Mouse (Mus musculus) heart, embryonic 16.5 days (tissue): ENCODE measurements around the gene AC124502.3. TPM values are rescaled to one million over a fixed set of nuclear protein-coding genes. Genes with fewer than 3 reads are reported as not detected.

Experiments
- ATAC-seq: fragments of 200-750 bp; cut with Nextera tagmentation; replicated peaks from 2 replicates; pipeline ENCODE4 v1.8.0; 2017; ENCODE audit warnings: moderate number of reproducible peaks; ENCODE audit not compliant: insufficient read depth, low FRiP score; ENCODE audit errors: extremely low read depth
- H3K27ac ChIP-seq: fragments of 300-500 bp; sonication (generic); 2 replicates; pipeline ENCODE4 v1.5.1; 2014; ENCODE audit warnings: mild to moderate bottlenecking, low read length, control low read depth, moderate library complexity
- H3K27me3 ChIP-seq: fragments of 300-500 bp; sonication (generic); 2 replicates; pipeline ENCODE4 v1.6.1; 2014; ENCODE audit warnings: low read length, mixed read lengths; ENCODE audit not compliant: control insufficient read depth, insufficient read depth
- H3K36me3 ChIP-seq: fragments of 300-500 bp; sonication (generic); 2 replicates; pipeline ENCODE4 v1.6.1; 2014; ENCODE audit not compliant: control insufficient read depth, insufficient read depth
- H3K4me1 ChIP-seq: fragments of 300-500 bp; sonication (generic); 2 replicates; pipeline ENCODE4 v1.6.1; 2014; ENCODE audit warnings: low read length, mixed read lengths; ENCODE audit not compliant: control insufficient read depth, insufficient read depth
- H3K4me2 ChIP-seq: fragments of 300-500 bp; sonication (generic); 2 replicates; pipeline ENCODE4 v1.6.1; 2014; ENCODE audit warnings: low read depth, mild to moderate bottlenecking, control low read depth, low read length
- H3K4me3 ChIP-seq: fragments of 300-500 bp; sonication (generic); 2 replicates; pipeline ENCODE4 v1.5.1; 2014; ENCODE audit warnings: mild to moderate bottlenecking, control low read depth, low read length
- H3K9ac ChIP-seq: fragments of 300-500 bp; sonication (generic); 2 replicates; pipeline ENCODE4 v1.6.1; 2014; ENCODE audit warnings: low read length, control low read depth
- H3K9me3 ChIP-seq: fragments of 300-500 bp; sonication (generic); replicated peaks from 2 replicates; pipeline ENCODE4 v1.6.1; 2016; ENCODE audit warnings: low read length; ENCODE audit not compliant: control insufficient read depth
- WGBS: fragments of 180-500 bp; shearing (Covaris S2); extraction: QIAGEN DNeasy Blood & Tissue Kit; methylation state at CpG from one replicate; pipeline ENCODE4 v1.1.7; 2014; 5-methylcytosine and 5-hydroxymethylcytosine counted together
- polyA plus RNA-seq: library from polyadenylated mRNA; unstranded; fragments of >200 nt; fragmentation: Nextera tagmentation; extraction: Ambion mirVana; gene quantifications from 2 replicates; pipeline ENCODE4 v1.2.1, GENCODE M21; 2015

Gene AC124502.3
- polyA plus RNA-seq, 1 experiment from 2014 or later = 2.7 TPM

GRCm38 (mm10) chr19:5094746-5095417 is 56.2 kb downstream of the AC124502.3 start:
- H3K9ac ChIP-seq = no peak overlapping the region
- H3K36me3 ChIP-seq = peaks cover under 1% of the 10 kb centered on the region
- H3K27me3 ChIP-seq = no peaks in the 10 kb centered on the region
- no peaks in the 10 kb centered on the region for H3K9me3 ChIP-seq
- H3K4me3 ChIP-seq = no peak overlapping the region
- WGBS = 45% methylated on average over 11 of the region's 11 CpGs
- H3K4me1 ChIP-seq = peaks cover 20% of the 10 kb centered on the region
- H3K27ac ChIP-seq = no peak overlapping the region
- H3K4me2 ChIP-seq = no peak overlapping the region
- no peak for ATAC-seq

GRCm38 (mm10) chr19:5095887-5096474 is 57.3 kb downstream of the AC124502.3 start:
- H3K4me1 ChIP-seq = peaks cover 23% of the 10 kb centered on the region
- WGBS = 5% methylated on average over 9 of the region's 9 CpGs

GRCm38 (mm10) chr19:5097521-5098362 is 59.1 kb downstream of the AC124502.3 start:
- H3K9me3 ChIP-seq = no peaks in the 10 kb centered on the region
- H3K4me3 ChIP-seq = peak overlapping the region; percentile 56
- no peak overlapping the region for H3K27ac ChIP-seq
- peak overlapping the region; percentile 79 for H3K9ac ChIP-seq
- ATAC-seq = peak; percentile 1; the same call in 1 of the 2 replicates
- WGBS = 5% methylated on average over 30 of the region's 31 CpGs
- H3K27me3 ChIP-seq = no peaks in the 10 kb centered on the region
- peaks cover 23% of the 10 kb centered on the region for H3K4me1 ChIP-seq
- peak overlapping the region; percentile 89 for H3K4me2 ChIP-seq
- H3K36me3 ChIP-seq = peaks cover 21% of the 10 kb centered on the region

More at GRCm38 (mm10) chr19:5095887-5096474, 57.3 kb downstream of the AC124502.3 start:
- peaks cover 8% of the 10 kb centered on the region for H3K36me3 ChIP-seq
- ATAC-seq = no peak
- H3K4me3 ChIP-seq = no peak overlapping the region
- no peaks in the 10 kb centered on the region for H3K27me3 ChIP-seq
- no peak overlapping the region for H3K9ac ChIP-seq
- no peaks in the 10 kb centered on the region for H3K9me3 ChIP-seq
- no peak overlapping the region for H3K4me2 ChIP-seq
- H3K27ac ChIP-seq = no peak overlapping the region

GRCm38 (mm10) chr19:5098363-5099143 is 59.9 kb downstream of the AC124502.3 start, which contains the start of gene Cnih2:
Cnih2 (minus strand) TSS chr19:5098521.
- peak within 1 kb of the TSS; percentile 79 for H3K9ac ChIP-seq
- no peaks in the 10 kb centered on the region for H3K27me3 ChIP-seq
- 4% methylated on average over 48 of the region's 48 CpGs for WGBS
- peaks cover 27% of the 10 kb centered on the region for H3K36me3 ChIP-seq
- H3K4me1 ChIP-seq = peaks cover 23% of the 10 kb centered on the region
- no peak within 1 kb of the TSS for H3K27ac ChIP-seq
- peak; percentile 56; the same call in 1 of the 2 replicates for ATAC-seq
- H3K4me2 ChIP-seq = peak within 1 kb of the TSS; percentile 89
- H3K4me3 ChIP-seq = peak within 1 kb of the TSS; percentile 56
- no peaks in the 10 kb centered on the region for H3K9me3 ChIP-seq

Other genes starting within 250 kb of the AC124502.3 start
- 57.1 and 58.7 TPM in 2 replicates for gene Rbm4, start 245.0 kb upstream of the AC124502.3 start, polyA plus RNA-seq
- 16.2 and 23.9 TPM in 2 replicates for gene Gm21992, start 227.3 kb upstream of the AC124502.3 start, polyA plus RNA-seq
- 54.0 and 55.3 TPM in 2 replicates for gene Rbm14, start 227.3 kb upstream of the AC124502.3 start, polyA plus RNA-seq
- gene Ccs, start 199.6 kb upstream of the AC124502.3 start, polyA plus RNA-seq = 39.4 and 40.5 TPM in 2 replicates
- 0.14 and 0.16 TPM in 2 replicates for gene Ccdc87, start 199.5 kb upstream of the AC124502.3 start, polyA plus RNA-seq
- 35.0 and 42.0 TPM in 2 replicates for gene Ctsf, start 183.8 kb upstream of the AC124502.3 start, polyA plus RNA-seq
- gene Actn3, start 161.0 kb upstream of the AC124502.3 start, polyA plus RNA-seq = 5.2 and 10.7 TPM in 2 replicates
- 9.1 and 10.5 TPM in 2 replicates for gene Zdhhc24, start 160.2 kb upstream of the AC124502.3 start, polyA plus RNA-seq
- 1.8 and 2.8 TPM in 2 replicates for gene Bbs1, start 132.3 kb upstream of the AC124502.3 start, polyA plus RNA-seq
- 73.6 and 77.9 TPM in 2 replicates for gene Dpp3, start 110.6 kb upstream of the AC124502.3 start, polyA plus RNA-seq
- gene Peli3, start 95.8 kb upstream of the AC124502.3 start, polyA plus RNA-seq = 0.51 and 0.85 TPM in 2 replicates
- 88.9 and 94.5 TPM in 2 replicates for gene Mrpl11, start 76.7 kb upstream of the AC124502.3 start, polyA plus RNA-seq
- gene Npas4, start 48.6 kb upstream of the AC124502.3 start, polyA plus RNA-seq = 0.09 and 0.10 TPM in 2 replicates
- gene Slc29a2, start 15.0 kb upstream of the AC124502.3 start, polyA plus RNA-seq = 12.6 and 13.8 TPM in 2 replicates
- gene B4gat1, start 65 bp upstream of the AC124502.3 start, polyA plus RNA-seq = 43.4 and 43.5 TPM in 2 replicates
- gene Brms1, start 2.5 kb downstream of the AC124502.3 start, polyA plus RNA-seq = 29.7 and 29.9 TPM in 2 replicates
- 1.8 and 2.2 TPM in 2 replicates for gene Rin1, start 11.6 kb downstream of the AC124502.3 start, polyA plus RNA-seq
- gene Cd248, start 29.2 kb downstream of the AC124502.3 start, polyA plus RNA-seq = 21.1 and 23.4 TPM in 2 replicates
- 3.2 and 4.6 TPM in 2 replicates for gene Tmem151a, start 46.6 kb downstream of the AC124502.3 start, polyA plus RNA-seq
- gene Yif1a, start 49.6 kb downstream of the AC124502.3 start, polyA plus RNA-seq = 94.1 and 98.6 TPM in 2 replicates
- gene Cnih2, start 59.6 kb downstream of the AC124502.3 start, polyA plus RNA-seq = 2.3 and 2.8 TPM in 2 replicates
- 227 and 233 TPM in 2 replicates for gene Rab1b, start 68.2 kb downstream of the AC124502.3 start, polyA plus RNA-seq
- gene Klc2, start 79.7 kb downstream of the AC124502.3 start, polyA plus RNA-seq = 19.3 and 22.7 TPM in 2 replicates
- 15.5 and 18.0 TPM in 2 replicates for gene Pacs1, start 234.2 kb downstream of the AC124502.3 start, polyA plus RNA-seq